Mouse (Mus musculus) megakaryocyte, embryonic 14.5 days (primary cell): ENCODE data around the gene Mrpl58.

Source experiments
- FLI1 ChIP-seq: IDR thresholded peaks from 2 replicates; pipeline ENCODE4 v1.6.1; 2012; ENCODE audit warnings: low read length, inconsistent platforms, mixed read lengths
- GATA1 ChIP-seq: IDR thresholded peaks from 3 replicates; pipeline ENCODE4 v1.6.1; 2012; ENCODE audit warnings: mixed read lengths, low read length, inconsistent platforms, borderline replicate concordance

- TF ChIP-seq GATA1 (no peak), FLI1 (no peak)
These were observed 2.2 kb downstream of the Mrpl58 start for GRCm38 (mm10) chr11:115405723-115406122.
